Mouse (Mus musculus): Measurements from ENCODE around the gene Mrtfa.

DNA sequence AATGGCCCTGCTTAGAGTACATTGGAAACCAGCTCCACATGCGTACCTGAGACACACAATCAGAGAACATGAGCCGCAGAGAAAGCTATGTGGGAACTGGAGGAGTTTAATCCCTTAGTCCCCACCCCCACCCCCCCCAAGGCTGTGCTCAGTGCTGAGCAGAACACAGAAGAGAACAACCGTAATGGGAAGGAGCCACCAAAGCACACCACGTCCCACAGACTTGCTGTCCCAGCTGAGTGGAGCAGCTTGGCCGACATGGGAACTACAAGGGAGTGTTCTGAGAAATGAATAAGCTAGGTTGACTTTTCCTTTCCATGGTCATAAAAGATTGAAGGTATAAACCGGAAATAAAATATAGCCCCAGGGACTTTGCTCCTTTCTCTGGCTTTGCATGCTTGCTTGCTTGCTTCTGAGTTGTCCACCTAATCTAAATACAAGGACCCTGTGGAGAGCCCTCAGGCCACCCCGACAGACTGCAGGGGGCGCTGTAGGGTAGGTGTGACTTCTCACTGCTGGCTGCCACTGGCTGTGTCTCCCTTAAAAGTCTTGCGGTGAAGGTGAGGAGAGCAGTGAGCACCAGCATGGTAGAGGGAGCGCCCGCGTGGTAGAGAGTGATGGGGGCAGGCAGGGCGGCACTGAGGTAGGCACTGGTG lies 148.2 kb downstream of the Mrtfa start:
- TF ChIP-seq EP300 (IDR thresholded peaks at IDR 0.05; ENCODE audit: low read depth): no peak
- peak; percentile 64 for TF ChIP-seq CTCF (IDR thresholded peaks at IDR 0.05; ENCODE audit: low read depth)
